Mouse (Mus musculus): Measurements from ENCODE around the gene Stxbp4.
A peak's percentile ranks its signal among the peaks of the same experiment; 100 is the strongest.

Stxbp4 gene

DNA sequence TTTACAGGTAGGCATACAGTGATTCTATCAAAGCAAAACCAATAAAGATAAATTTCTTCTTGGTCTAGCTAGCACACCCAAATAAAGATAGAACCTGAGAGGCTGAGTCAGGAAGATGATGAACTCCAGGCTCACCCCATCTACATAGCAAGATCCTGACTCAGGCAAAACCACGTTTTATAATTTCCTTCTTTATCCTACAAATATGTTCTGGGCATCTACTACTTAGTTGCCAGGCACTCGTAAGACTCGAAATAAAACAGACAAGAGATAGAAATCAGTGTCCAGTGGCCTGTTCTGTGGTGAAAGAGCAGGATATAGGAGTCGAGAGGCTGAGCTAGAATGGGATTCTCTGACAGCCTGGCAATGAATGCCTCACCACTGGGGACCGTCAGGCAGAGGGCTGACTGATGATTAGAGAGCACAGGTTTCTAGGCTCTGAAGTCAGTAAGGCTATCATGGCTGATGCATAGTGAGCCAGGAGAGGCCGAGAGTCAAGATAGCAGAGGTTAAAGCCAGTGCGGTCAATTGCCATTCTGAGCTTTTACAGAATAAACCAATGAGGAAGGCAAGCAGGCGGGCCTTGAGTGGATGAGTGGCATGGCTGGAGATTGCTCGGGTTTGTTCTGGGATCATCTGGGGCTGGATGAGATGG lies 12.5 kb upstream of the Stxbp4 start:
- no peak for DNase-seq (ENCODE audit: low spot score)

DNA sequence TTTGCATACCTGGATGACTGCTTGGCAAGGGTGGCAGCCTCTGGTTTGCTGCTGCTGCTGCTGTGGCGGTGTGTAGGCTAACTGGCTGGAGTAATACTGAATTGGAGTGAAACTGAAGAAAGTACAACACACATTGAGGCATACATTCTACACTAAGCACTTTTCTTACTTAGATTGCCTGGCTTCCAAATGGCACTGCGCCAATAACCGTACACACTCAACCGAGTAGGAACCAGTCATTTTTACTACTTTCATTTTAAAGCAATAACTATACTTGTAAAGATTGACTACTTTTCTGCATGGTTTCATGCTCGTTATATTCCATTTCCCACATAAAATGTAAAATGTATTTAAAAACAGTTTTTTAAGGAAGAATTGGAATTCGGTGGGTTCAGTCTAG lies 11.9 kb upstream of the Stxbp4 start:
- DNase-seq (ENCODE audit: low spot score) = no peak

DNA sequence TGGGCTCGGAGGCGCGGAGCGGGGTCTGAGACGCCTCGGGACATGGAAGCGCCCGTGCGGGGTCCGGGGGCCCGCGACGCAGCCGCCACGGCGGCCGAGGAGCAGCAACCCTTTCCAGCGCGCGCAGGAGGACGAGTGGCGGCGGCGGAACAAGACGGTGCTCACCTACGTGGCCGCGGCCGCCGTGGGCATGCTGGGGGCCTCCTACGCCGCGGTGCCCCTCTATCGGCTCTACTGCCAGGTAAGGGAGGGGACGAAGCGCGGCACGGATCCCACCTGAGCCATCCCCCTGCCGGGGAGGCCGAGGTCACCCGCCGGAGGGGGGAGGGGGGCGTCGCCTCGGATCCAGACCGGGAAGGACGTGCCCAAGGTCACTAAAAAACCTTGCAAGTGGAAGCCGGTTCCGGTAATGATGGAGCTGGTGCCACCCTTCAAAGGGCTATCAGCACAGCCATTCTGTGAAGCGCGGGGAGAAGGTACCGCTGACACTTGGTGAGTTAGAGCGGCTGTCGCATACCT lies 487 bp upstream of the Stxbp4 start:
- DNase-seq (ENCODE audit: low spot score) = no peak

GRCm38 (mm10) chr11:90634661-90635060 lies 3.2 kb downstream of the Stxbp4 start:
- no peak for DNase-seq (ENCODE audit: low spot score)

DNA sequence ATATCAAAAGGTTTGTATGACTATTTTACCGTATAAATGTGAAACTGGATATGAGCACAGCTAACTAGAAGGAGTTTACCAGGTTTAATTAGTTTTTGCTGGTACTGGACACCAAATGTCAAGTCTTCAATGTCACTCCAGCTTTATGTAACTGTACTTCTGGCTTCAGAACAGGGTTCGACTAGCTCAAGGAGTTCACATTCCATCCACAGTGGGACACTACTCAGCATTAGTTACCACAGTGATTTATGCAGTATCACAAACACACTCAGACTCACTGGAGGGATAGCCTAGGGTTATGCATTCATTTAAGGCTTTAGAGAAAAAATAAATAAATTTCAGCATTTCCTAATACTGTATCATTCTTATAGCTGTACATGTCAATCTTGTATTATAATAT lies 5.4 kb downstream of the Stxbp4 start:
- DNase-seq (ENCODE audit: low spot score) = no peak

DNA sequence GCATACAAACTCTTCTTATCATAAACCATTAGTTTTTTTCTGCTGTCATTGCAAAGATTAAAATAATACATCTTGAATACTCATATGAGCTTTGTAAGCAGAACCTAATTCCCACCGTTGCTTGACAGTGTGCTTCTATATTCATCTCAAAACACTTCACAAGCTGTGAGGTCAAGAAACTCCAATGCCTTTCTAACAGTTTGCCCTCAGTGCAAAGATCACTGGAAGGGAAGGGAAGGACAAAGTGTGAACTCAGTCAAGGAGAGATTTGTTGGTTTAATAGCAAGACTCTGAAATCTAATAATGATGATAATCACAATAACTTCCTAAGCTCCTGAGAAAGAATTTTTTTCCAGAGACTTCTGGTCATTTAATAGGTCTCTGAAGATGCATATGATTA lies 10.1 kb downstream of the Stxbp4 start:
- no peak for DNase-seq (ENCODE audit: low spot score)

DNA sequence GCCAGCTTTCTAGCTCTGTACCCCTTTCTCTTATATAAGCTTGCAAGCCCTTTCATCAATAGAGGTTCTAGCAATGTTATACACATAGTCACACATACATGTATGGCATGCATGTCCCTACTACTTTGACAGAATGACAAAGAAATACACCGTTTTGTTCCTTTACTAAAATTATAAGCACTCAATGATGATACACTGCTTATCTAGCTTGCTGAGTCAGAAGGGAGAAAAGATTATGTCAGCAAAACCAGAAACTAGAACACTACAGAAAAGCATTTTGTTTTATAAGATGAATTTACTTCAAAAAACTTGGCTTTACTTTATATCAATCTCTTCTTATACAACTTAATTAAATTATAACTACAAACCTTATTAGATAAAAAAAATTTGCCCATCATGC lies 12.7 kb downstream of the Stxbp4 start:
- DNase-seq (ENCODE audit: low spot score) = no peak

GRCm38 (mm10) chr11:90623477-90623876 lies 14.4 kb downstream of the Stxbp4 start:
- peak; percentile 29 for DNase-seq (ENCODE audit: low spot score)

DNA sequence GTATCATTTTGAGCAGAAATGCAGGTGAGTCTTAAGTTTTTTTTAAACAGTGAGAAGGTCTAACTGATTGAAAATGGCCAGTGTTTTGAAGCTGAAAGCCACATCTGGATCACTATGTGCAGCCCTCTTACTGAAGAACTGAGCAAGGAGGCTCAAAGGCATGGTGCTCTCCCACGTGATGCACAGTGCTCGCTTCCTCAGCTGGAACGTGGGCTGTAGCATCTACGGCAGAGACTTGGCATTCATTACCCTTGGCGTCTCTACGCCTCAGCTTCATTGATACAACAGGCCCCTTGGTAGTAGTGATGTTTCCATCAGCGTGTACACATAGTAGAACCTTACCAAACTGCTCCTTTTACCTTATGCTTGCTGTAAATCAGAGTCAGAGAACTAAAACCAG lies 15.4 kb downstream of the Stxbp4 start:
- no peak for DNase-seq (ENCODE audit: low spot score)

DNA sequence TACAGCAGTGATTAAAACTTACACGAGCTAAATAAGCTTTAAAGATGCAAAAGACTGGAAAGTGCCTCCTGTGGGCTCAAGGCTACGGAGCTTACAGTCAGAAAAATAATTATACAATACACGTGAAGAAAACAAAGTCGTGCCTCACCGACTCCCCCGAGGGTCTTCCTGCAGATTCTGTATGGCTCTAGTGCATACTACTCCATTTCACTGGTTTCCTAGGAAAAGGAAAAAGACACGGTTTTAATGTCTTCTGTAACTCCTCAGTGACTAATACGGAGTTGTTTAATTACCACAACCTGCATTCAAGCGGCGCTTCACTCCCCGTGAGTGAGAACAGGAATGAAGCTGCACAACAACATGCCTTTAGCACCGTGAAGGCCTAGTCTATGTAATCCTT lies 15.8 kb downstream of the Stxbp4 start:
- no peak for DNase-seq (ENCODE audit: low spot score)

- DNase-seq (ENCODE audit: low spot score) = no peak
These were observed 21.5 kb downstream of the Stxbp4 start for GRCm38 (mm10) chr11:90616431-90616830.

- DNase-seq (ENCODE audit: low spot score) = no peak
These were observed 23.1 kb downstream of the Stxbp4 start for GRCm38 (mm10) chr11:90614743-90615142.

GRCm38 (mm10) chr11:90612118-90612517 lies 25.8 kb downstream of the Stxbp4 start:
- DNase-seq (ENCODE audit: low spot score) = no peak

DNA sequence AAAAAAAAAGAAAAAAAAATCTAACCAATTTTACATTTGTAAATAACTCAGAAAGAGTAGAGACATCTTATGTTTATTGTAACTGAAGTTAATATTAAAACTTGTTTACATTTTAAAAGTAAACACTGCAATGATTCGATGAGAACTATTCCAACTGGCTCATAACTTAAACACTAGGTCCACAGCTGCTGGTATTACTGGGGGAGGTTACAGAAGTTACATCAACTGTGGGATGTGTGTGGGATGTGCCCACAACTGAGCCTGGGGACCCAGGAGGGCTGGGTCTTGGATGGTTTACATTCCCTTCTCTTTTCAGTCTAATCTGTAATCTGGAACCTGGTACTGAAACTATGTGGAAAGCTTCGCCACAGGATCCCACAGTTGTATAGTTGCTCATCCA lies 34.8 kb downstream of the Stxbp4 start:
- no peak for DNase-seq (ENCODE audit: low spot score)

GRCm38 (mm10) chr11:90595826-90596225 lies 42.1 kb downstream of the Stxbp4 start:
- no peak for DNase-seq (ENCODE audit: low spot score)

GRCm38 (mm10) chr11:90590996-90591395 lies 46.9 kb downstream of the Stxbp4 start:
- no peak for DNase-seq (ENCODE audit: low spot score)

DNA sequence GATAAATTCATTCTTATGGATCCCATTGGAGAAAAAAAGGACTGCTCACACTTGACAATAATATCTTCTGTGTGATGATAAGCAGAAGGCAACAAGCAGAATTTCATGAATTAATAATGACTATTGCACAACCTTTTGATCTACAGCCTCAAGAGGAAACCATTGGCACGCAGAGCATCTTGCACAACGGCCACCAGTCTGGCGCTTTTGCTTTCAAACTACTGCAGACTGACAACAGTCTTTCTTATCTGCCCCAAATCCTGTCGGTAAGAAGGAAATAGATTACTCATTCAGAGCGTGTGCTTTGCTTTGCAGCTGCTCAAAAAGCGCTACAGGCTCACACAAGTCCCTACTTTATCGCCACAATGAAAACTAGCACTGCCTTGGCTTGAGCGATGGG lies 51.7 kb downstream of the Stxbp4 start:
- no peak for DNase-seq (ENCODE audit: low spot score)

GRCm38 (mm10) chr11:90585754-90586153 lies 52.1 kb downstream of the Stxbp4 start:
- DNase-seq (ENCODE audit: low spot score) = no peak

- no peak for DNase-seq (ENCODE audit: low spot score)
These were observed 60.7 kb downstream of the Stxbp4 start for GRCm38 (mm10) chr11:90577057-90577780.

DNA sequence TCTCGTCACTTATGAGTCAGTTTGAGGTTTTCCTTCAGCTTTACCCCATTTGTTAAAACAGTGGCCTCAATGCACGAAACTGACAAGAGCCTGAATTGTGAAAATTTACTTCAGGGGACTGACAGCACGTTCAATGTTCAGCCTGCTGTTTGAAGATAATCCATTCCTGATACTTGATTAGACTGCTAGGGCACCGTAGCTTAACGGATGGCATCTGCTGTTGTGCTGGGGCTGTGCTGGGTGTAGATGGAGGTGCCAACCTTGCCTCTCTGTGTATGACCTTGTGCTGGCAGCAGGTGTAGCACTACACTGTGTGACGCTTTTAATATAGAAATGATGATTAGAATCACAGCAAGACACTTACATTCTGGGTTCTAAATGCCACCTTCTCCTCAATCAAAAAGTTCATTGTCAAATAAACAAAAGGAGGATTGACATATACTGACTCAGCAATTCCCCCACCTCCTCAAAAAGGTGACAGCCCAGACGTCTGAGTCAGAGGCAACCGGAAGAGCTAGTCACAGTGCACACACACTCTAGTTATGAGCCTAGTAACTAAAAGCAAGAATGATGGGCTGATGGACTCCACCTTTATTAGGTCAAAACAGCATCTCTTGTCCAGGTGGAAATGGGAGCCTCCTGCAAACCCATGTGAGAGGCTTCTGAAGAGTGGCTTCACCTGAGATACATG lies 61.5 kb downstream of the Stxbp4 start:
- no peak for DNase-seq (ENCODE audit: low spot score)

GRCm38 (mm10) chr11:90575491-90576048 lies 62.3 kb downstream of the Stxbp4 start:
- no peak for DNase-seq (ENCODE audit: low spot score)

DNA sequence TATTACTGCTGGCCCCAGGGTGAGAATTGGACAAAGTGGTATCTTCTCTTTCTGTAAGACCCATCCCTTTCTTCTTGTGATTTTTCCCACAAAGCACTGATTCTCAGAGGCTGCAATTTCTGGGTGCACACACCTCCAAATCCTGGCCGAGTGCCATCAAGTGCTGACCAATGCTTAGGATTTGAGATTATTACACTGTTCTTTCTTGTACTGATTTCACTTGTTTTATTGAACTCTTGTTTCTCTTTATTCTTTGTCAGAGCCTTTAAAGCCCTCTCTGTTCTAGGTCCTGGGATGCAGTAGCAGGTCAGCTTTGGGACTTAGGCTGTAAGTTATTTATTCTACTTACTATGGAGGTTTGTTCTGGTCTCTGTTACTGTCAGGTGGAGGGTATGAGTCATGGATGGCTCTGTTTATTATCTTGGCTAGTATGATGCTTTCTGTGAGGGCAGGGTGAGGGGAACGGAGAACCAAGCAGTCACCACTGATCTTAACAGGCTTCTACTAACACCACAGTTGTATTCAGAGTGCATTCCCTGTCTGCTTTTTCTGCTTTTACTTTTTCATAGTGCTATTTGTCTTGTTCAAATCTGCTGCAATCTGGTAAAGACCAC lies 67.1 kb downstream of the Stxbp4 start:
- no peak for DNase-seq (ENCODE audit: low spot score)

All from layer of hippocampus, adult 9-10 months (tissue).